Mouse (Mus musculus): ENCODE measurements around the gene Phf14. TPM values are rescaled to one million over a fixed set of nuclear protein-coding genes. Genes with fewer than 3 reads are reported as not detected.
A peak's percentile ranks its signal among the peaks of the same experiment; 100 is the strongest.
"Not testable (repeated sequence)": the region's sequence is repeated elsewhere in the genome, so short reads cannot be mapped to it uniquely, and the experiment has no call there.

Phf14 gene
- total RNA-seq, 1 experiment from 2014 or later = 175 TPM

GRCm38 (mm10) chr6:12125031-12125803, 217.6 kb downstream of the Phf14 start:
- peak; percentile 90 for ATAC-seq (replicated peaks in 1 of 2; ENCODE audit: insufficient read depth in 1 of 2, low FRiP score in 2 of 2, low TSS enrichment in 1 of 2, low read depth in 1 of 2, poor library complexity in 2 of 2, severe bottlenecking in 2 of 2)

GRCm38 (mm10) chr6:12126601-12127000, 219.0 kb downstream of the Phf14 start:
- not testable (repeated sequence) for ATAC-seq (replicated peaks in 1 of 2; ENCODE audit: insufficient read depth in 1 of 2, low FRiP score in 2 of 2, low TSS enrichment in 1 of 2, low read depth in 1 of 2, poor library complexity in 2 of 2, severe bottlenecking in 2 of 2)

DNA sequence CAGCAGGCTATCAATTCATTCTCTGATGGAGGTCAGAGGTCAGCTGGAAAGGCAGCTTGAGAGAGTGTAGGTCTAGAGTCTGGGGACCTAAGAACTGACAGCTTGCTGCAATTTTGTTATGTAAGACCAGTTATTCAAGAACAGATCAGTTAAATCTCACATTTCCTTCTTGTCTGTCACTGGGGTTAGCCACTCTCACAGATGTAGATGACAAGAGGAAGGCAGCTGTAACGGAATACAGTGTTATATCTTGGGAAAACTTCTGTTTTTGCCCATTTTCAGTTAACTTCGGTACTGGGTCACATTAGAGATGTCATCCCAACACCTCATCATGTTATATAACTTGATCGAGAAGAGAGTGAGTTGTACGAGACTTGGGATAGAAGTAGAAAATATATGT, 219.7 kb downstream of the Phf14 start:
- ATAC-seq (replicated peaks in 1 of 2; ENCODE audit: insufficient read depth in 1 of 2, low FRiP score in 2 of 2, low TSS enrichment in 1 of 2, low read depth in 1 of 2, poor library complexity in 2 of 2, severe bottlenecking in 2 of 2) = peak; percentile 29 to 46

Other genes starting within 250 kb of the Phf14 start
- gene Ndufa4, start 312 bp upstream of the Phf14 start, total RNA-seq (2017) = 315 and 474 TPM in 2 replicates

Measured in hematopoietic stem cell, adult 5-6 weeks (primary cell).